Mouse (Mus musculus) embryonic facial prominence, embryonic 11.5 days (tissue): ENCODE results near the gene Bbx. TPM values are rescaled to one million over a fixed set of nuclear protein-coding genes. Genes with fewer than 3 reads are reported as not detected.

Experiments
- ATAC-seq: fragments of 200-750 bp; cut with Nextera tagmentation; replicated peaks from 2 replicates; pipeline ENCODE4 v1.8.0; 2017; ENCODE audit warnings: low read depth; ENCODE audit not compliant: insufficient number of reproducible peaks, low FRiP score, low TSS enrichment
- DNase-seq: peaks from one replicate; pipeline ENCODE4 v3.0.0-alpha.2; 2015; ENCODE audit warnings: low spot score
- H3K27ac ChIP-seq: fragments of 300-500 bp; sonication (generic); replicated peaks from 2 replicates; pipeline ENCODE4 v1.5.1; 2014; ENCODE audit warnings: mild to moderate bottlenecking, low read depth, low read length, control low read depth
- H3K27me3 ChIP-seq: fragments of 300-500 bp; sonication (generic); 2 replicates; pipeline ENCODE4 v1.6.1; 2014; ENCODE audit warnings: mild to moderate bottlenecking, low read length, moderate library complexity, mixed read lengths; ENCODE audit not compliant: control insufficient read depth, insufficient read depth
- H3K36me3 ChIP-seq: fragments of 300-500 bp; sonication (generic); replicated peaks from 2 replicates; pipeline ENCODE4 v1.6.1; 2014; ENCODE audit warnings: low read depth, mild to moderate bottlenecking, low read length, moderate library complexity, mixed read lengths; ENCODE audit not compliant: control insufficient read depth, insufficient read depth
- H3K4me1 ChIP-seq: fragments of 300-500 bp; sonication (generic); 2 replicates; pipeline ENCODE4 v1.6.1; 2014; ENCODE audit warnings: low read length, mixed read lengths; ENCODE audit not compliant: control insufficient read depth, insufficient read depth
- H3K4me2 ChIP-seq: fragments of 300-500 bp; sonication (generic); 2 replicates; pipeline ENCODE4 v1.6.1; 2014; ENCODE audit warnings: low read depth, mild to moderate bottlenecking, control low read depth, low read length, moderate library complexity
- H3K4me3 ChIP-seq: fragments of 300-500 bp; sonication (generic); 2 replicates; pipeline ENCODE4 v1.5.1; 2014; ENCODE audit warnings: low read depth, low read length, control low read depth
- H3K9ac ChIP-seq: fragments of 300-500 bp; sonication (generic); replicated peaks from 2 replicates; pipeline ENCODE4 v1.6.1; 2014; ENCODE audit warnings: mild to moderate bottlenecking, control low read depth, low read length
- H3K9me3 ChIP-seq: fragments of 300-500 bp; sonication (generic); replicated peaks from 2 replicates; pipeline ENCODE4 v1.6.1; 2016; ENCODE audit warnings: mild to moderate bottlenecking, low read length, inconsistent platforms, mixed read lengths; ENCODE audit not compliant: control insufficient read depth
- WGBS: fragments of 180-500 bp; shearing (Covaris S2); extraction: QIAGEN DNeasy Blood & Tissue Kit; methylation state at CpG from one replicate; pipeline ENCODE4 v1.1.7; 2014; 5-methylcytosine and 5-hydroxymethylcytosine counted together
- polyA plus RNA-seq: library from polyadenylated mRNA; unstranded; fragments of >200 nt; fragmentation: Nextera tagmentation; extraction: Ambion mirVana; gene quantifications from 2 replicates; pipeline ENCODE4 v1.2.1, GENCODE M21; 2014

Bbx gene
- polyA plus RNA-seq, 1 experiment from 2014 or later, result 30.1 TPM

DNA sequence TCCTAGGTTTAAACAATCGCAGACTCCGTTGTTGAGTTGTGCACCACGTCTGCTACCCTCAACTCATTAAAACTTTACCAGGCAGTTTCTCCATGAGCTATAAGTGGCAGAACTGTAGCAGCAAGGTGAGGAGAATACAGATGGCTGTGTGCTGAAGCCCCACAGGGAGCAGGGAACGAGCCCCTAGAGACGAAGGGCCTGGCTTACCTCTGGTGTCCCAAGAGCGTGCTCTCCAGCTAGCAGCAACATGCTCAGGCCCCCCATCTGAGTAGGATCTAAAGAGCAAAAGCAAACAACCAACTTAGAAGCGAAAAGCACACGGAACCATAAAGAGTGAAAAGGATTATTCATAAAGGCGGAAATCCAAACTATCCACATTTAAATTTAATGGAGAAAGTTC lies 170.0 kb downstream of the Bbx start:
- Histone ChIP-seq H3K4me2 (no peak overlapping the region), H3K4me3 (no peak overlapping the region), H3K27ac (no peak overlapping the region), H3K36me3 (no peaks in the 10 kb centered on the region), H3K9me3 (no peaks in the 10 kb centered on the region), H3K27me3 (no peaks in the 10 kb centered on the region), H3K4me1 (no peaks in the 10 kb centered on the region), H3K9ac (no peak overlapping the region)
- DNase-seq (no peak), ATAC-seq (no peak)
- WGBS, result 90% methylated on average over 9 of the region's 9 CpGs

GRCm38 (mm10) chr16:50261741-50262140 lies 170.4 kb downstream of the Bbx start:
- no peak overlapping the region for H3K4me3 ChIP-seq
- H3K27ac ChIP-seq, result no peak overlapping the region
- H3K4me1 ChIP-seq, result no peaks in the 10 kb centered on the region
- ATAC-seq (no peak), DNase-seq (no peak)
- no peak overlapping the region for H3K4me2 ChIP-seq
- H3K27me3 ChIP-seq, result no peaks in the 10 kb centered on the region
- no peaks in the 10 kb centered on the region for H3K36me3 ChIP-seq
- H3K9me3 ChIP-seq, result no peaks in the 10 kb centered on the region
- H3K9ac ChIP-seq, result no peak overlapping the region

- Histone ChIP-seq H3K36me3 (no peaks in the 10 kb centered on the region), H3K4me3 (no peak overlapping the region), H3K4me1 (no peaks in the 10 kb centered on the region), H3K9me3 (no peaks in the 10 kb centered on the region), H3K27ac (no peak overlapping the region), H3K4me2 (no peak overlapping the region), H3K9ac (no peak overlapping the region), H3K27me3 (no peaks in the 10 kb centered on the region)
- ATAC-seq (no peak), DNase-seq (peak; percentile 53)
- WGBS, result 87% methylated on average over 5 of the region's 5 CpGs
These were observed 177.5 kb downstream of the Bbx start for GRCm38 (mm10) chr16:50254522-50255159.

GRCm38 (mm10) chr16:50251417-50251975 lies 180.7 kb downstream of the Bbx start:
- no peak for DNase-seq
- Histone ChIP-seq H3K4me2 (no peak overlapping the region), H3K36me3 (no peaks in the 10 kb centered on the region), H3K4me3 (no peak overlapping the region), H3K9ac (no peak overlapping the region), H3K27ac (no peak overlapping the region), H3K4me1 (no peaks in the 10 kb centered on the region), H3K27me3 (no peaks in the 10 kb centered on the region), H3K9me3 (no peaks in the 10 kb centered on the region)
- no peak for ATAC-seq
- WGBS, result 83% methylated on average over 6 of the region's 6 CpGs

- Histone ChIP-seq H3K4me3 (no peak overlapping the region), H3K9ac (no peak overlapping the region), H3K9me3 (no peaks in the 10 kb centered on the region), H3K4me1 (no peaks in the 10 kb centered on the region), H3K27ac (no peak overlapping the region), H3K4me2 (no peak overlapping the region), H3K36me3 (no peaks in the 10 kb centered on the region), H3K27me3 (no peaks in the 10 kb centered on the region)
- DNase-seq, result no peak
- no peak for ATAC-seq
- 87% methylated on average over 5 of the region's 5 CpGs for WGBS
These were observed 181.7 kb downstream of the Bbx start for GRCm38 (mm10) chr16:50250469-50250868.

DNA sequence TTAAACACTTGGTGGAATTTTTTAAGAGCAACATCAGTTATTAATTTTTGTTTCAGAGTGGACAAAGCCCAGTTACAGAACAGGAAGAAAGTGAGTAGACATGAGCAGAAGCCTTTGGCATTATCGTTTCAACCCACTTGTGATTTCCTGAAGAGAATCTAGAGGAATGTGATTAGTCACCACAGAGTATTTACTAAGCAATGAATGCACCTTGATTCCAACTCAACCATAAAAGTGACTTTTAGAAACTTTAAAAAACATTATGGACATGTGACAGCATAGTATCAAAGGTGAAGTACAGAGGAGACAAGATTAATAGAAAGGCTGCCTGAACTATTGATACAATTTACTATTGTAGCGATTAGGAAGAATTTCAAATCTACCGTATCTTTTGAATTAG lies 183.2 kb downstream of the Bbx start:
- Histone ChIP-seq H3K4me3 (no peak overlapping the region), H3K4me1 (no peaks in the 10 kb centered on the region), H3K9ac (no peak overlapping the region), H3K4me2 (no peak overlapping the region), H3K9me3 (no peaks in the 10 kb centered on the region), H3K27ac (no peak overlapping the region), H3K27me3 (no peaks in the 10 kb centered on the region), H3K36me3 (no peaks in the 10 kb centered on the region)
- no peak for ATAC-seq
- WGBS, result 95% methylated on average over 3 of the region's 3 CpGs
- no peak for DNase-seq

- no peak overlapping the region for H3K4me2 ChIP-seq
- H3K9me3 ChIP-seq, result no peaks in the 10 kb centered on the region
- H3K27me3 ChIP-seq, result no peaks in the 10 kb centered on the region
- 84% methylated on average over 4 of the region's 4 CpGs for WGBS
- H3K27ac ChIP-seq, result no peak overlapping the region
- no peak overlapping the region for H3K4me3 ChIP-seq
- H3K9ac ChIP-seq, result no peak overlapping the region
- no peaks in the 10 kb centered on the region for H3K36me3 ChIP-seq
- ATAC-seq, result no peak
- no peak for DNase-seq
- no peaks in the 10 kb centered on the region for H3K4me1 ChIP-seq
These were observed 189.7 kb downstream of the Bbx start for GRCm38 (mm10) chr16:50242444-50242843.

GRCm38 (mm10) chr16:50241604-50242003 lies 190.6 kb downstream of the Bbx start:
- Histone ChIP-seq H3K36me3 (no peaks in the 10 kb centered on the region), H3K27me3 (no peaks in the 10 kb centered on the region), H3K9ac (no peak overlapping the region), H3K4me1 (no peaks in the 10 kb centered on the region), H3K4me3 (no peak overlapping the region), H3K4me2 (no peak overlapping the region), H3K9me3 (no peaks in the 10 kb centered on the region), H3K27ac (no peak overlapping the region)
- DNase-seq (no peak), ATAC-seq (no peak)
- 91% methylated on average over 3 of the region's 3 CpGs for WGBS
